Mouse (Mus musculus) inflammation-experienced regulatory T-cells, adult 6 months (primary cell): Measurements from ENCODE around the gene Isy1. TPM values are rescaled to one million over a fixed set of nuclear protein-coding genes. Genes with fewer than 3 reads are reported as not detected.
A peak's percentile ranks its signal among the peaks of the same experiment; 100 is the strongest.

ENCODE experiments used
- ATAC-seq: one replicate; pipeline ENCODE4 v1.8.0; 2017
- polyA plus RNA-seq, 3 experiments: library from polyadenylated mRNA; unstranded; fragments of 100-300 nt; shearing (Covaris generic); gene quantifications; one replicate each; pipeline ENCODE4 v1.2.1; 2017

Isy1 gene
- polyA plus RNA-seq, result 100 to 1,000 TPM in 1 of 3 experiments, 10 to 100 TPM in 2; 84.1 to 102 (median 98.9) TPM

GRCm38 (mm10) chr6:87838551-87839197, at the start of gene Isy1:
TSS of gene Isy1 (minus strand) at chr6:87838798.
- peak; percentile 87 for ATAC-seq

GRCm38 (mm10) chr6:87887594-87888233, 49.1 kb upstream of the Isy1 start, which contains the start of gene Copg1:
TSS of gene Copg1 (plus strand) at chr6:87887814.
- peak; percentile 91 for ATAC-seq

- no peak for ATAC-seq
Observed at GRCm38 (mm10) chr6:87886721-87887120, 48.1 kb upstream of the Isy1 start.

- ATAC-seq, result no peak
Observed at GRCm38 (mm10) chr6:87882816-87883215, 44.2 kb upstream of the Isy1 start.

GRCm38 (mm10) chr6:87882221-87882620, 43.6 kb upstream of the Isy1 start:
- ATAC-seq, result no peak

- ATAC-seq, result peak; percentile 54
Observed at GRCm38 (mm10) chr6:87879628-87880027, 41.0 kb upstream of the Isy1 start.

- ATAC-seq, result peak; percentile 54
Observed at GRCm38 (mm10) chr6:87879010-87879409, 40.4 kb upstream of the Isy1 start.

GRCm38 (mm10) chr6:87876068-87876643, 37.6 kb upstream of the Isy1 start:
- ATAC-seq, result no peak

GRCm38 (mm10) chr6:87875562-87875961, 37.0 kb upstream of the Isy1 start:
- no peak for ATAC-seq

- no peak for ATAC-seq
Observed at GRCm38 (mm10) chr6:87875083-87875482, 36.5 kb upstream of the Isy1 start.

- no peak for ATAC-seq
Observed at GRCm38 (mm10) chr6:87873963-87874362, 35.4 kb upstream of the Isy1 start.

- no peak for ATAC-seq
Observed at GRCm38 (mm10) chr6:87873104-87873503, 34.5 kb upstream of the Isy1 start.

GRCm38 (mm10) chr6:87871240-87871639, 32.6 kb upstream of the Isy1 start:
- ATAC-seq, result no peak

- no peak for ATAC-seq
Observed at GRCm38 (mm10) chr6:87870440-87870839, 31.8 kb upstream of the Isy1 start.

GRCm38 (mm10) chr6:87868871-87869506, 30.4 kb upstream of the Isy1 start:
- ATAC-seq, result no peak

- ATAC-seq, result no peak
Observed at GRCm38 (mm10) chr6:87867256-87867655, 28.7 kb upstream of the Isy1 start.

- no peak for ATAC-seq
Observed at GRCm38 (mm10) chr6:87866211-87866610, 27.6 kb upstream of the Isy1 start.

- no peak for ATAC-seq
Observed at GRCm38 (mm10) chr6:87857071-87857470, 18.5 kb upstream of the Isy1 start.

- ATAC-seq, result no peak
Observed at GRCm38 (mm10) chr6:87853446-87853845, 14.8 kb upstream of the Isy1 start.

- no peak for ATAC-seq
Observed at GRCm38 (mm10) chr6:87851871-87852270, 13.3 kb upstream of the Isy1 start.

GRCm38 (mm10) chr6:87850900-87851614, 12.5 kb upstream of the Isy1 start, which contains the start of gene Cnbp:
TSS of gene Cnbp (minus strand) at chr6:87851106.
- peak; percentile 91 for ATAC-seq

GRCm38 (mm10) chr6:87850155-87850899, 11.7 kb upstream of the Isy1 start:
- ATAC-seq, result peak; percentile 22
